Mouse (Mus musculus): ENCODE measurements around the gene Serinc2. TPM values are rescaled to one million over a fixed set of nuclear protein-coding genes. Genes with fewer than 3 reads are reported as not detected.
A peak's percentile ranks its signal among the peaks of the same experiment; 100 is the strongest.

Gene Serinc2
- polyA plus RNA-seq, 1 experiment from 2014 or later = 40.7 TPM

DNA sequence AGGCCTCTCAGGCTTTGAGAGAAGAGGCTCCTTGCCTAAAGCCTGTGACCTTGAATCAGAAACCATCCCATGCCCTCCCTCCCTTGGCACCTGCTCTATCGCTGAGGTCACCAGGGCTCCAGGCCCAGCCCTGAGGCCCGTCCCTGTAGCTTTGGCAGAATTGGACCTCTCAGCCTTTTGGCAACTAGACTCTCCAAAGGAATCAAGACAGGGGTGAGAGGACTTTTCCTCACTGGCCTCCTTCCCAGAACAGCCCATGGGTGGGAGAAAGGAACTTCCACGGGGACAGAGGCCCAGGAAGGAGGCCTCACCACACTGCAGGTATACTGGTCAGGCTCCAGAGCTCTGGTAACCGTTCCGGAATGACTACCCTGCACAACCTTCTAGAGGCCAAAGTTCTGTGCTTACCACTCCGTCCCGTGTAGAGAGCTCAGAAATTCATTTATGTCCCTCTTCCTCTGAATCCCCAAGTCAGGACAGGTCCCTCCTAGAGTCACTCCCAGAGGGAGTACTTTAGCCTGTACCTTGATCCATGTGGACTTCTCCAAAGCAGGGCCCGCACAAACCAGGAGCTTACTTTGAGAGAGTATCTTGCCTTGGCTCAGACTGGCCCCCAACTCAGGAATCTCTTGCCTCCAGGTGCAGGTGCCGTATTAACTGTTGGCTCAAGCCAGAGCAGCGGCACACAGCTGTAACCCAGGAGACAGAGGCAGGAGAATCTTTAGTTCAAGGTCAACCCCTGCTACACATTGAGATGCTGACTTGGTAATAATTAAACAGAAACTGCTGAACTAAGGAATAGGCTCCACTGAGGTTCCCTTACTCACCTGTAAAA, 28.0 kb upstream of the Serinc2 start:
- 75% methylated on average over 10 of the region's 10 CpGs for WGBS
- Histone ChIP-seq H3K4me3 (ENCODE audit: low read depth, low read length) (peak overlapping the region; percentile 41; the same call in 1 of the 2 replicates), H3K9ac (replicated peaks; ENCODE audit: low read depth, low read length) (no peak overlapping the region), H3K9me3 (ENCODE audit: control insufficient read depth, low read depth, low read length) (no peaks in the 10 kb centered on the region), H3K36me3 (ENCODE audit: control insufficient read depth, insufficient read depth, low read length) (no peaks in the 10 kb centered on the region), H3K4me1 (ENCODE audit: control insufficient read depth, insufficient read depth, low read length) (no peaks in the 10 kb centered on the region), H3K27me3 (ENCODE audit: control insufficient read depth, insufficient read depth, low read length) (peaks cover 4% of the 10 kb centered on the region; the same call in 1 of the 2 replicates), H3K4me2 (replicated peaks; ENCODE audit: low read depth, low read length) (peak overlapping the region; percentile 93; the same call in 1 of the 2 replicates), H3K27ac (ENCODE audit: low read length) (no peak overlapping the region)
- no peak for ATAC-seq (ENCODE audit: insufficient number of reproducible peaks, insufficient read depth, low FRiP score, low read depth)

DNA sequence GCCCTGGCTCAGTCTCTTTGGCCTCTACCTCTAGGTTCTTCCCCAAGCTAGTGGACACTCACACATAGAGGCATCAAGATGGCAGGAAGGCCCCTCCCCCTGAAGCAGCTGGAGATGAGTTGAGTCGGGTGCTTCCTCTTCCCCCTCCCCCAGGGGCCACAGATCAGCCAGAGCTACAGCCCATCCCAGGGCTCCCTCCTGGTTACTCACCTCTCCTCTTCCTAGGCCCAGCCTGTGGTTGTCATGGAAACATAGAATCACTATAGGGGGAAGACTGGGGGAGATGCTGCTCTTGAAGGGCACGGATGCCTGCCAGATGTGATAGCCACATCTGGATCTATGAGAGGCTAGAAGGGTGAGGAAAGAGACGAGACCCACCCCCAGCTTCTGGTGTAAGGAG, 25.7 kb upstream of the Serinc2 start:
- ATAC-seq (ENCODE audit: insufficient number of reproducible peaks, insufficient read depth, low FRiP score, low read depth) = no peak
- no peaks in the 10 kb centered on the region for H3K36me3 ChIP-seq (ENCODE audit: control insufficient read depth, insufficient read depth, low read length)
- no peaks in the 10 kb centered on the region for H3K4me1 ChIP-seq (ENCODE audit: control insufficient read depth, insufficient read depth, low read length)
- no peak overlapping the region for H3K4me3 ChIP-seq (ENCODE audit: low read depth, low read length)
- no peak overlapping the region for H3K9ac ChIP-seq (replicated peaks; ENCODE audit: low read depth, low read length)
- WGBS = 27% methylated on average over 3 of the region's 3 CpGs
- H3K27me3 ChIP-seq (ENCODE audit: control insufficient read depth, insufficient read depth, low read length) = peaks cover 4% of the 10 kb centered on the region; the same call in 1 of the 2 replicates
- H3K4me2 ChIP-seq (replicated peaks; ENCODE audit: low read depth, low read length) = no peak overlapping the region
- no peaks in the 10 kb centered on the region for H3K9me3 ChIP-seq (ENCODE audit: control insufficient read depth, low read depth, low read length)
- H3K27ac ChIP-seq (ENCODE audit: low read length) = no peak overlapping the region

DNA sequence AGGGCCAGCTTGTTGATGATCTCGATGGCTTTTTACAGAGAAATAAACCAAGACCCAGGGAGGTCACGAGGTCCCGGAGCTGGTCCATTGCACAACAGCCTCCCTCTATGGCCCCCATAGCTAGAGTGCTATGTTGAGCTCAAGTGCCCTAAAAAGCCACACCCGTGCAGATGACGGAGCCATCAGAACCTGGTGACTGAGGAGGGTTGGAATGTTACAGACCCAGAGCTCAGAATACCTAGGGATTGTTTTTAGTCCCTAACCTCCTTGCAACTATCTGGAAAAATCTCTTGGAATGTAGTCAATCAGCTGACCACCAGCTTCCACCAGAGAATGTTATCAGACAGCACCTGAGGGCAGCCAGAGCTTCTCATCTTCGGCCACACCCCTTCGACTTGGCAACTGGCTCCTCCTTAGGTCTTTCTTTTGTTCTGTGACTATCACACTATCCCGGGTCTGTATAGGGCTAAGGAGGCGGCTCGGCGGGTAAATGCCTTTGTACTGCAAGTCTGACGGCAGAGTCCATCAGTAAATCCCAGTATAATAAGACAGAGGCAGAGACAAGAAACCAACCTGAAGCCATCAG, 23.4 kb upstream of the Serinc2 start:
- no peaks in the 10 kb centered on the region for H3K9me3 ChIP-seq (ENCODE audit: control insufficient read depth, low read depth, low read length)
- H3K4me3 ChIP-seq (ENCODE audit: low read depth, low read length) = no peak overlapping the region
- no peaks in the 10 kb centered on the region for H3K27me3 ChIP-seq (ENCODE audit: control insufficient read depth, insufficient read depth, low read length)
- no peaks in the 10 kb centered on the region for H3K4me1 ChIP-seq (ENCODE audit: control insufficient read depth, insufficient read depth, low read length)
- no peak overlapping the region for H3K9ac ChIP-seq (replicated peaks; ENCODE audit: low read depth, low read length)
- no peak overlapping the region for H3K4me2 ChIP-seq (replicated peaks; ENCODE audit: low read depth, low read length)
- no peaks in the 10 kb centered on the region for H3K36me3 ChIP-seq (ENCODE audit: control insufficient read depth, insufficient read depth, low read length)
- H3K27ac ChIP-seq (ENCODE audit: low read length) = no peak overlapping the region
- 62% methylated on average over 12 of the region's 12 CpGs for WGBS
- ATAC-seq (ENCODE audit: insufficient number of reproducible peaks, insufficient read depth, low FRiP score, low read depth) = no peak

DNA sequence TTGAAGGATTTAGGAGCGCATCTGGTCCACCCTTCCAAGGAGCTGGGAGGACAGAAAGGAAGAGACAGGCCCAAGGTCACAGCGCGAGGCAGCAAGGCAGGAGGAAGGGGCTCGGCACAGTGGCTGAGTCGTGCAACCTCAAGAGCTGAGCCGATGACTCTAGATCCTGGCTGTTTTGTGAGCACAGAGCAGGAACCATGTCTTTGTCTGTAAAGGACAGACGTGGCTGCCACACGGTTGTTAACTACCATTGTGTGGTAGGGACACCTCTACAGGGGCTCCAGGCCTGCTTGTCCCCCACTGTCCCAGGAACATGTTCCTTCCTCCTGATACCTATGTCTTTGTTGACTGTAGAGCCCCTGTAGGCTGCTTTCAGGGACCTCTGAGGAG, 20.6 kb upstream of the Serinc2 start:
- Histone ChIP-seq H3K27me3 (ENCODE audit: control insufficient read depth, insufficient read depth, low read length) (no peaks in the 10 kb centered on the region), H3K9me3 (ENCODE audit: control insufficient read depth, low read depth, low read length) (no peaks in the 10 kb centered on the region), H3K36me3 (ENCODE audit: control insufficient read depth, insufficient read depth, low read length) (no peaks in the 10 kb centered on the region), H3K4me1 (ENCODE audit: control insufficient read depth, insufficient read depth, low read length) (0 out of 2 replicates have a peak, but pooled peaks cover 2% of the 10 kb centered on the region), H3K4me3 (ENCODE audit: low read depth, low read length) (no peak overlapping the region), H3K27ac (ENCODE audit: low read length) (no peak overlapping the region), H3K4me2 (replicated peaks; ENCODE audit: low read depth, low read length) (no peak overlapping the region), H3K9ac (replicated peaks; ENCODE audit: low read depth, low read length) (no peak overlapping the region)
- ATAC-seq (ENCODE audit: insufficient number of reproducible peaks, insufficient read depth, low FRiP score, low read depth) = no peak
- WGBS = 72% methylated on average over 8 of the region's 8 CpGs

DNA sequence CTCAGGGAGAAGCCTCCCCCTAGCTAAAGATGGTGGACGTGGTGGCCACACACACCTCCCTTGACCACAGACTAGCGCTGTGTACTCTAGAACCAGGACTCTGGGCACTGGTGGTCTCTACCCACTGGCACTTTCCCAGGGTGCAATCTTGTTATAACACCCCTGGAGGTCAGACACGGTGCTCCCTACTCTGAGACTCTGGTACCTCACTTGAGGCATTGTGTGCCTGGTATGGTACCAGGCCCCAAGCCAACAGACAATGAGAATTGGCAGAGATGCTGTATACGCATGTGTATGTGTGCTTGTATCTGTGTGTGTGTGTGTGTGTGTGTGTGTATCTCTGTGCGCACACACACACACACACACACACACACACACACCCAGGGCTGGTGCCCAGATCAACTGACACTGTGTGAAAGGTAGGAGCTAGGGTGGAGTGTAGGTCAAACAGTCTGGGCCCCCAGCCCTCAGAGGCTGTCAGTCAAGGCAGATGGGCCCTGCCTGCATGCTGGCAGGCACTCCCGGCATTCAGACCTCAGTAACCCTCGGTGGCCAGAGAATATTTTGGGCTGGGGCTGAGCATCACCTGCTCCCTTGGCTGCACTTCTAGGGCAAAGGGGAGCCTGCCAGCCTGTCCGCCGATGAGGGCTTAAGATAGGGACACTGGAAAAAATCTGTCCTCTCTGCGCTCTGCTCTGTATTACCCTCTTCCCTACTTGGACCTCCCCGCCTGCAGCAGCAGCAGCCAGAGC, 20.0 kb upstream of the Serinc2 start:
- H3K4me1 ChIP-seq (ENCODE audit: control insufficient read depth, insufficient read depth, low read length) = 0 out of 2 replicates have a peak, but pooled peaks cover 2% of the 10 kb centered on the region
- no peak overlapping the region for H3K4me3 ChIP-seq (ENCODE audit: low read depth, low read length)
- H3K4me2 ChIP-seq (replicated peaks; ENCODE audit: low read depth, low read length) = no peak overlapping the region
- H3K27me3 ChIP-seq (ENCODE audit: control insufficient read depth, insufficient read depth, low read length) = no peaks in the 10 kb centered on the region
- 70% methylated on average over 11 of the region's 11 CpGs for WGBS
- no peak overlapping the region for H3K27ac ChIP-seq (ENCODE audit: low read length)
- no peak overlapping the region for H3K9ac ChIP-seq (replicated peaks; ENCODE audit: low read depth, low read length)
- ATAC-seq (ENCODE audit: insufficient number of reproducible peaks, insufficient read depth, low FRiP score, low read depth) = no peak
- no peaks in the 10 kb centered on the region for H3K36me3 ChIP-seq (ENCODE audit: control insufficient read depth, insufficient read depth, low read length)
- H3K9me3 ChIP-seq (ENCODE audit: control insufficient read depth, low read depth, low read length) = no peaks in the 10 kb centered on the region

DNA sequence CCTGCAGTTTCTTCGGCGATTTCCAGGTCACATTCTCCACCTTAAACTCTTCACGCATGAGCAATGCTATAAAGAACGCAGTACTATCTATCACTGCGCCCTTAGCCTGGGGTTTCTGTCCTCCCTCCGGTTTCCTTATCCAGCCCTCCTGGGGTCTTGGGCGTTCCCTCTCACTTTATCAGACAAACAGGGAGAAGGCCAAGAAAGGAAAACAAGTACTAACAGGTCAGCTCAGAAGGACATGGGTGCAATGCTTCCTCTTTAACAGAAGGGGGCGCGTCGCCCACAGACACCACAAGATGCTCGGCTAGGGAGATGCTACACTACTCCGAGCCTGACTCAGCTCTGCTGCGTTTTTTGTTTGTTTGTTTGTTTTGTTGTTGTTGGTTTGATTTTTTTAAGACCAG, 18.1 kb upstream of the Serinc2 start:
- Histone ChIP-seq H3K4me2 (replicated peaks; ENCODE audit: low read depth, low read length) (no peak overlapping the region), H3K27ac (ENCODE audit: low read length) (no peak overlapping the region), H3K27me3 (ENCODE audit: control insufficient read depth, insufficient read depth, low read length) (no peaks in the 10 kb centered on the region), H3K36me3 (ENCODE audit: control insufficient read depth, insufficient read depth, low read length) (no peaks in the 10 kb centered on the region), H3K9ac (replicated peaks; ENCODE audit: low read depth, low read length) (no peak overlapping the region), H3K4me1 (ENCODE audit: control insufficient read depth, insufficient read depth, low read length) (0 out of 2 replicates have a peak, but pooled peaks cover 2% of the 10 kb centered on the region), H3K9me3 (ENCODE audit: control insufficient read depth, low read depth, low read length) (no peaks in the 10 kb centered on the region), H3K4me3 (ENCODE audit: low read depth, low read length) (no peak overlapping the region)
- WGBS = 24% methylated on average over 13 of the region's 13 CpGs
- peak; percentile 53; the same call in 1 of the 2 replicates for ATAC-seq (ENCODE audit: insufficient number of reproducible peaks, insufficient read depth, low FRiP score, low read depth)

DNA sequence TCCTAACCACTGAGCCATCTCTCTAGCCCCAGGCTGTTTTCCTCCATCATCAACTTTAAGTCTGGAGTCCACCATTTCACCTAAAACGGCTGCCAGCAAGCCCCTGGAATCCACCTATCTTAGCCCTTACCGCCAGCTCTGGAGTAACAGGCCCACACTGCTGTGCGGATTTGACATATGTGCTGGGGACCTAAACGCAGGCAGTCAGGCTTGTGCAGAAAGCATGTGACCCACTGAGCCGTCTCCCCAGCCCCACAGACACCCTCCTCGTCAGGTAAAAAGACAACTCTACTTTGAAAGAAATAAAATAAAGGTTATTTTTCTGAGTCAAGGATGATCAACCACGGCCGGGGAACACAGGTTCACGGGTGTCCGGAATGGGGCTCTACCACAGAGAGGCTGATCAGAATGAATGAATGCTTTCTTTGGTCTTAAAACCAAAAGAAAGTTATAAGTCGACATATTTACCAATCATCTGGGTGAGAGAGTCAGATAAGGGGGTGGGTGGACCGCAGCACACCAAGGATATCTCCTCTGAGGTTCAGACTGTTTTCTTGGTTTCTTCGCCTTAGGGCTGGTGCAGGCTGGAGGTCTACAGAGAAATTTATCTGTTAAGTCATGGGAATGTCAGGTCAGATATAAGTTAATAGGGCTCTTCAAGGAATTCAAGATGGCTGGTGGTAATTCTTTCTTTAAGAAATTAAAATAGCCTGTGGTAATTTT, 17.4 kb upstream of the Serinc2 start:
- H3K4me2 ChIP-seq (replicated peaks; ENCODE audit: low read depth, low read length) = no peak overlapping the region
- H3K9ac ChIP-seq (replicated peaks; ENCODE audit: low read depth, low read length) = no peak overlapping the region
- H3K4me1 ChIP-seq (ENCODE audit: control insufficient read depth, insufficient read depth, low read length) = 0 out of 2 replicates have a peak, but pooled peaks cover 2% of the 10 kb centered on the region
- ATAC-seq (ENCODE audit: insufficient number of reproducible peaks, insufficient read depth, low FRiP score, low read depth) = no peak
- no peaks in the 10 kb centered on the region for H3K27me3 ChIP-seq (ENCODE audit: control insufficient read depth, insufficient read depth, low read length)
- no peaks in the 10 kb centered on the region for H3K36me3 ChIP-seq (ENCODE audit: control insufficient read depth, insufficient read depth, low read length)
- no peak overlapping the region for H3K4me3 ChIP-seq (ENCODE audit: low read depth, low read length)
- no peak overlapping the region for H3K27ac ChIP-seq (ENCODE audit: low read length)
- no peaks in the 10 kb centered on the region for H3K9me3 ChIP-seq (ENCODE audit: control insufficient read depth, low read depth, low read length)
- WGBS = 80% methylated on average over 13 of the region's 13 CpGs

Measured in stomach, embryonic 14.5 days (tissue).